Mouse (Mus musculus): ENCODE data around the gene Sec16b. TPM values are rescaled to one million over a fixed set of nuclear protein-coding genes. Genes with fewer than 3 reads are reported as not detected.

Sec16b gene
- total and polyA plus RNA-seq, 3 experiments = 0.11 to 2.8 TPM; not detected in 1

DNA sequence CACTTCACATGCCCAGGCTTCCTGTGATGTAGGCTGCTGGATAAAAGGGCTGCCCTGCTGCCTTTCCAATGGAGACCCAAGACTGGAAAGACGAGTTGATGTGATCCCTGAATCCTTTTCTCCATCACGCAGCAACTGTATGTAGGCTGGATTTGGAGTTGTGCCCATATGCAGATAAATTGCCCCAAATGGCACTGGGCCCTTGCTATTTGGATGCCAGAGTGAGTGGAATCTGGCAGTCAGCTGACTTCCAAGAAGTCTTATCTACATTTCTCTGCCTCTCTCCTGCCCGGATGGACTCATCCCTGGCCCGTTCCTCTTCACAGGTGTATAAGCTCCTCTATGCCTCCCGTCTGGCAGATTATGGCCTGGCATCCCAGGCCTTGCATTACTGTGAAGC is 49.9 kb downstream of the Sec16b start:
- Histone ChIP-seq H3K4me1 (ENCODE audit: insufficient read depth, low read depth, low read length) (no peaks in the 10 kb centered on the region), H3K36me3 (replicated peaks) (no peaks in the 10 kb centered on the region), H3K27me3 (ENCODE audit: insufficient read depth, low read length) (peaks cover 10% of the 10 kb centered on the region), H3K9me3 (replicated peaks) (peaks cover 24% of the 10 kb centered on the region), H3K4me3 (ENCODE audit: low read depth, low read length) (no peak overlapping the region)
- DNase-seq (ENCODE audit: low spot score) (no peak), ATAC-seq (ENCODE audit: extremely low read depth, insufficient number of reproducible peaks, low FRiP score, poor library complexity, severe bottlenecking) (no peak)
- TF ChIP-seq GATA1 (IDR thresholded peaks at IDR 0.05; ENCODE audit: borderline replicate concordance, low read length) (no peak), GATA2 (IDR thresholded peaks at IDR 0.05; ENCODE audit: borderline replicate concordance, low read depth, low read length) (no peak), TAL1 (conservative IDR thresholded peaks at IDR 0.05; ENCODE audit: low read depth, low read length) (no peak), POLR2AphosphoS5 (IDR thresholded peaks at IDR 0.05; ENCODE audit: insufficient replicate concordance, low read depth, low read length) (no peak), CTCF (IDR thresholded peaks at IDR 0.05; ENCODE audit: low read depth, low read length) (no peak)

DNA sequence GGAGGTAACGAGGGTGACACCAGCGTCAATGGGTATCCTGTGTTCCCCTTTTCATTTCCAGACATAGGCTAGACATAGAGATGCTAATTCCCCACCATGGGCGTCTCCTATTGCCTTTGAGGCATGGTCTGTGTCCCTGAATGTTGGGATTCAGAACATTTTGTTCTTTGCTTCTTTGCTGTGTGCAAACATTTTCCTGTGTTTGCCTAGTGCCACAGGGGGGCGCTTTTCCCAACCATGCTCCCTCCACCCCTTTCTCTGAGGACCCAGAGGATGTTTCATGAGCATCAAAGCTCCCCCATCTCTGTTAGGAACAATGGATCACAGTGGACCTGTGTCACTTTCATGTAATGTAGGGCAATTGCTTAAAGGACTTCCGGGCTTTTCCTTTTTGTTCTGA is 51.6 kb downstream of the Sec16b start:
- DNase-seq (ENCODE audit: low spot score) (no peak), ATAC-seq (ENCODE audit: extremely low read depth, insufficient number of reproducible peaks, low FRiP score, poor library complexity, severe bottlenecking) (no peak)
- TF ChIP-seq CTCF (IDR thresholded peaks at IDR 0.05; ENCODE audit: low read depth, low read length) (no peak), GATA1 (IDR thresholded peaks at IDR 0.05; ENCODE audit: borderline replicate concordance, low read length) (no peak), TAL1 (conservative IDR thresholded peaks at IDR 0.05; ENCODE audit: low read depth, low read length) (no peak), GATA2 (IDR thresholded peaks at IDR 0.05; ENCODE audit: borderline replicate concordance, low read depth, low read length) (no peak), POLR2AphosphoS5 (IDR thresholded peaks at IDR 0.05; ENCODE audit: insufficient replicate concordance, low read depth, low read length) (no peak)
- H3K27me3 ChIP-seq (ENCODE audit: insufficient read depth, low read length) = peaks cover 10% of the 10 kb centered on the region
- H3K4me1 ChIP-seq (ENCODE audit: insufficient read depth, low read depth, low read length) = no peaks in the 10 kb centered on the region
- no peak overlapping the region for H3K4me3 ChIP-seq (ENCODE audit: low read depth, low read length)
- H3K9me3 ChIP-seq (replicated peaks) = peaks cover 16% of the 10 kb centered on the region
- no peaks in the 10 kb centered on the region for H3K36me3 ChIP-seq (replicated peaks)

- Histone ChIP-seq H3K4me3 (ENCODE audit: low read depth, low read length) (no peak overlapping the region), H3K9me3 (replicated peaks) (peaks cover 13% of the 10 kb centered on the region), H3K4me1 (ENCODE audit: insufficient read depth, low read depth, low read length) (no peaks in the 10 kb centered on the region), H3K36me3 (replicated peaks) (no peaks in the 10 kb centered on the region), H3K27me3 (ENCODE audit: insufficient read depth, low read length) (peaks cover 8% of the 10 kb centered on the region)
- TF ChIP-seq GATA2 (IDR thresholded peaks at IDR 0.05; ENCODE audit: borderline replicate concordance, low read depth, low read length) (no peak), GATA1 (IDR thresholded peaks at IDR 0.05; ENCODE audit: borderline replicate concordance, low read length) (no peak), CTCF (IDR thresholded peaks at IDR 0.05; ENCODE audit: low read depth, low read length) (no peak), TAL1 (conservative IDR thresholded peaks at IDR 0.05; ENCODE audit: low read depth, low read length) (no peak), POLR2AphosphoS5 (IDR thresholded peaks at IDR 0.05; ENCODE audit: insufficient replicate concordance, low read depth, low read length) (no peak)
- ATAC-seq (ENCODE audit: extremely low read depth, insufficient number of reproducible peaks, low FRiP score, poor library complexity, severe bottlenecking) (no peak), DNase-seq (ENCODE audit: low spot score) (no peak)
Measured at GRCm38 (mm10) chr1:157559986-157560385, 53.5 kb downstream of the Sec16b start.

GRCm38 (mm10) chr1:157560654-157561386 is 54.3 kb downstream of the Sec16b start:
- no peaks in the 10 kb centered on the region for H3K4me1 ChIP-seq (ENCODE audit: insufficient read depth, low read depth, low read length)
- H3K36me3 ChIP-seq (replicated peaks) = no peaks in the 10 kb centered on the region
- DNase-seq (ENCODE audit: low spot score) (no peak), ATAC-seq (ENCODE audit: extremely low read depth, insufficient number of reproducible peaks, low FRiP score, poor library complexity, severe bottlenecking) (no peak)
- TF ChIP-seq GATA2 (IDR thresholded peaks at IDR 0.05; ENCODE audit: borderline replicate concordance, low read depth, low read length) = no peak
- TF ChIP-seq POLR2AphosphoS5 (IDR thresholded peaks at IDR 0.05; ENCODE audit: insufficient replicate concordance, low read depth, low read length) = no peak
- TF ChIP-seq TAL1 (conservative IDR thresholded peaks at IDR 0.05; ENCODE audit: low read depth, low read length) = no peak
- H3K9me3 ChIP-seq (replicated peaks) = peaks cover 14% of the 10 kb centered on the region
- H3K4me3 ChIP-seq (ENCODE audit: low read depth, low read length) = no peak overlapping the region
- peaks cover 3% of the 10 kb centered on the region for H3K27me3 ChIP-seq (ENCODE audit: insufficient read depth, low read length)

DNA sequence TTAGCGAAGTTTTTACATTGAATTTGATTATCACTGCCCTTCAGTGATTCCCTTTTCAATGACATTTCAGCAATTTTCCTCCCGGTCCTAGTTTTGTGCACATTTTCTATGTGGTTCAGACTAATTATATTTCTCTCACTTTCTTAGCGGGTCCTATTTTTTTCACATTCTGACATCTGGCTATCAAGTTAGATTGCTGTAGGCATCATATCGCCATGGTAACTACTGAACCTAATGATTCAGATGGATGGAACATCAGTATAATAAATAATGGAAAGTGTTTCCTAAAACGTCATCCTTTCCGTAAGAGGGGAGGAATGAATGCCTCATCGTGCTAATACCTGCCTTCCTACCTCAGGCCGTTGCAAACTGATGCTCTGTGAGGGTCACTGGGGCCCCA is 61.3 kb downstream of the Sec16b start:
- ATAC-seq (ENCODE audit: extremely low read depth, insufficient number of reproducible peaks, low FRiP score, poor library complexity, severe bottlenecking) (no peak), DNase-seq (ENCODE audit: low spot score) (no peak)
- Histone ChIP-seq H3K27me3 (ENCODE audit: insufficient read depth, low read length) (no peaks in the 10 kb centered on the region), H3K4me1 (ENCODE audit: insufficient read depth, low read depth, low read length) (no peaks in the 10 kb centered on the region), H3K36me3 (replicated peaks) (no peaks in the 10 kb centered on the region), H3K4me3 (ENCODE audit: low read depth, low read length) (no peak overlapping the region), H3K9me3 (replicated peaks) (peaks cover 14% of the 10 kb centered on the region)
- TF ChIP-seq TAL1 (conservative IDR thresholded peaks at IDR 0.05; ENCODE audit: low read depth, low read length) (no peak), GATA2 (IDR thresholded peaks at IDR 0.05; ENCODE audit: borderline replicate concordance, low read depth, low read length) (no peak), GATA1 (IDR thresholded peaks at IDR 0.05; ENCODE audit: borderline replicate concordance, low read length) (no peak)

DNA sequence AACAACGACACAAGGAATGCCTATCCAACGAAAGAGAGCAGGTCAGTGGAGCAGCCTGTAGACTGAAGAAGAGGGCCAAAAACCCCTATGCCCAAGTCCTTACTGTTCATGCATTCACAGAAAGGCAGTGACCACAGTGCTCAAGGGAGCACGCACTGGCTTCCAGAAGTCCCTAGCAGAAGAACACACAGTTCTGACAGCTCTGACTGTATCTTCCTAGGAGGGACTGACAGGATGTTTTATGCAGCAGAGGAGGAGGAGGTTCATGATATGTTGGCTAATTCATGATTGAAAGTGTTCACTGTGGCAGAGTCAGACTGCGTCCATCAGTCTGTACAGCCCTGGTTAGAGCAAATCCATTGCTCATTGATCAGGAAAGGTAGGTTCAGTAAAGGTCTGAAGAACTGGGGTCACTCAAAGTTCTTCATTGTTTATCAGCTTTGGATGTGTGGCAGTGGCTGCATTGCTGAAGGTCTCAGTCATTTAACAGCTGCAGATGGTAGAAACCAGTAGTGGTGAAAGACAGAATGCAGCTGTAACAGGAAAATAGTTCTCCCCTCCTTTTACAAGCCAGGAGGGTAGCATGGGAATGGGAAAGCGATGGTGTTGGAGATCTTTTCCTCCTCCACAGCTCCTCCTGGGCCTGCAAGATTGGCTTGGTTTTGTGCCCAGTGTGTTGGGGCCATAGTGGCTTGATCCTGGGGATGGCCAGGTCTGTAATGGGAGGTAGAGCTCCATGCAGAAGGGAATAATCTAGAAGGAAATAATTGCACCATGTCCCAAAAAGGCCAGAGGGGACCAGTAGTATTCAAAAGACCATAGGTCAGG is 62.9 kb downstream of the Sec16b start:
- H3K4me3 ChIP-seq (ENCODE audit: low read depth, low read length) = no peak overlapping the region
- no peaks in the 10 kb centered on the region for H3K36me3 ChIP-seq (replicated peaks)
- DNase-seq (ENCODE audit: low spot score) (no peak), ATAC-seq (ENCODE audit: extremely low read depth, insufficient number of reproducible peaks, low FRiP score, poor library complexity, severe bottlenecking) (no peak)
- H3K27me3 ChIP-seq (ENCODE audit: insufficient read depth, low read length) = no peaks in the 10 kb centered on the region
- no peaks in the 10 kb centered on the region for H3K4me1 ChIP-seq (ENCODE audit: insufficient read depth, low read depth, low read length)
- peaks cover 14% of the 10 kb centered on the region for H3K9me3 ChIP-seq (replicated peaks)
- no peak for TF ChIP-seq GATA2 (IDR thresholded peaks at IDR 0.05; ENCODE audit: borderline replicate concordance, low read depth, low read length)
- no peak for TF ChIP-seq GATA1 (IDR thresholded peaks at IDR 0.05; ENCODE audit: borderline replicate concordance, low read length)
- TF ChIP-seq POLR2AphosphoS5 (IDR thresholded peaks at IDR 0.05; ENCODE audit: insufficient replicate concordance, low read depth, low read length) = no peak
- TF ChIP-seq TAL1 (conservative IDR thresholded peaks at IDR 0.05; ENCODE audit: low read depth, low read length) = no peak
- TF ChIP-seq CTCF (IDR thresholded peaks at IDR 0.05; ENCODE audit: low read depth, low read length) = no peak

Data from G1E (cell line).